Mouse (Mus musculus): Measurements from ENCODE around the gene Cask.

DNA sequence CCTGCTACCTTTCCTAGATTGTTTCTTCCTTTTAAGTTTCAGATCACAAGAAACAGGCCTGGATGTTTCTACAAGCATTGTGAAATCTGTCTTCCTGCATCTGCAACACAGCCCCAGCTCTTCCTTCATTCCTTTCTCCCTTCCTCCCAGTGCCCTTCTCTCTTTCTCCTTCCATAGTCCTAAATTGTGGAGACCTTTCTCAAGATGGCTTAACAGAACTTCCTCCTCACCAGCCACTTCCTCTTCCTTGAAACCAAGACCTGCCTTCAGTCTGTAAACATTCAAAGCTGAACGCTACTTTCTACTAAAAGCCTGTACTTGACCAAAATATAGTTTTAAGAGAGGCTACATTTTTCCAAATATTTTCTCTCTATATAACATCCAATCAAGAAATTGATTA is 214.8 kb downstream of the Cask start:
- no peak for TF ChIP-seq CTCF (IDR thresholded peaks at IDR 0.05)
- no peak for TF ChIP-seq POLR2A (IDR thresholded peaks at IDR 0.05; ENCODE audit: insufficient read depth, low read depth, low read length)
- no peak for TF ChIP-seq EP300 (IDR thresholded peaks at IDR 0.05; ENCODE audit: insufficient read depth, low read depth, low read length)

Data from heart, adult 2 months (tissue).